Mouse (Mus musculus): ENCODE data around the gene Cox8b. TPM values are rescaled to one million over a fixed set of nuclear protein-coding genes. Genes with fewer than 3 reads are reported as not detected.

Gene Cox8b
- polyA plus RNA-seq, 1 experiment from 2014 or later, result not detected

- Histone ChIP-seq H3K36me3 (replicated peaks) (no peaks in the 10 kb centered on the region), H3K4me2 (no peak overlapping the region), H3K4me1 (peaks cover 9% of the 10 kb centered on the region), H3K9ac (no peak overlapping the region), H3K9me3 (no peaks in the 10 kb centered on the region), H3K4me3 (no peak overlapping the region), H3K27ac (no peak overlapping the region), H3K27me3 (replicated peaks) (0 out of 2 replicates have a peak, but pooled peaks cover 3% of the 10 kb centered on the region)
- ATAC-seq (replicated peaks), result no peak
- WGBS, result 51% methylated on average over 3 of the region's 3 CpGs
Measured at GRCm38 (mm10) chr7:140938436-140938835, 38.2 kb upstream of the Cox8b start.

- peaks cover 15% of the 10 kb centered on the region for H3K4me1 ChIP-seq
- no peak overlapping the region for H3K4me3 ChIP-seq
- H3K27me3 ChIP-seq (replicated peaks), result peaks cover 29% of the 10 kb centered on the region
- ATAC-seq (replicated peaks), result no peak
- H3K9ac ChIP-seq, result no peak overlapping the region
- H3K9me3 ChIP-seq, result no peaks in the 10 kb centered on the region
- 86% methylated on average over 6 of the region's 6 CpGs for WGBS
- no peaks in the 10 kb centered on the region for H3K36me3 ChIP-seq (replicated peaks)
- no peak overlapping the region for H3K4me2 ChIP-seq
- H3K27ac ChIP-seq, result no peak overlapping the region
Measured at GRCm38 (mm10) chr7:140927181-140927580, 26.9 kb upstream of the Cox8b start.

- H3K4me1 ChIP-seq, result peaks cover 19% of the 10 kb centered on the region
- no peaks in the 10 kb centered on the region for H3K36me3 ChIP-seq (replicated peaks)
- no peaks in the 10 kb centered on the region for H3K9me3 ChIP-seq
- peak overlapping the region; percentile 48 for H3K4me3 ChIP-seq
- WGBS, result 23% methylated on average over 30 of the region's 30 CpGs
- ATAC-seq (replicated peaks), result 0 out of 2 replicates have a peak, but pooled peaks have one; percentile 24
- H3K27me3 ChIP-seq (replicated peaks), result peaks cover 63% of the 10 kb centered on the region
- H3K9ac ChIP-seq, result peak overlapping the region; percentile 35; the same call in 1 of the 2 replicates
- peak overlapping the region; percentile 97 for H3K4me2 ChIP-seq
- H3K27ac ChIP-seq, result no peak overlapping the region
Measured at GRCm38 (mm10) chr7:140923070-140923775, 23.0 kb upstream of the Cox8b start.

- Histone ChIP-seq H3K27ac (no peak overlapping the region), H3K9me3 (no peaks in the 10 kb centered on the region), H3K4me3 (peak overlapping the region; percentile 48), H3K36me3 (replicated peaks) (no peaks in the 10 kb centered on the region), H3K27me3 (replicated peaks) (peaks cover 63% of the 10 kb centered on the region), H3K4me1 (peaks cover 19% of the 10 kb centered on the region), H3K9ac (peak overlapping the region; percentile 35), H3K4me2 (peak overlapping the region; percentile 97)
- WGBS, result under 1% methylated on average over 49 of the region's 49 CpGs
- peak; percentile 50 for ATAC-seq (replicated peaks)
Measured at GRCm38 (mm10) chr7:140922398-140923069, 22.3 kb upstream of the Cox8b start.

GRCm38 (mm10) chr7:140921225-140921975, 21.2 kb upstream of the Cox8b start:
- WGBS, result 27% methylated on average over 22 of the region's 22 CpGs
- no peak overlapping the region for H3K9ac ChIP-seq
- no peak overlapping the region; the same call in 1 of the 2 replicates for H3K4me3 ChIP-seq

GRCm38 (mm10) chr7:140920418-140921029, 20.3 kb upstream of the Cox8b start, which contains the start of gene Nlrp6:
TSS of gene Nlrp6 (plus strand) at chr7:140920902.
- peaks cover 63% of the 10 kb centered on the region for H3K27me3 ChIP-seq (replicated peaks)
- WGBS, result 76% methylated on average over 8 of the region's 8 CpGs
- peak within 1 kb of the TSS; percentile 97; the same call in 1 of the 2 replicates for H3K4me2 ChIP-seq

More at GRCm38 (mm10) chr7:140921225-140921975, 21.2 kb upstream of the Cox8b start:
- ATAC-seq (replicated peaks), result no peak
- no peaks in the 10 kb centered on the region for H3K36me3 ChIP-seq (replicated peaks)
- H3K4me2 ChIP-seq, result peak overlapping the region; percentile 97
- no peak overlapping the region for H3K27ac ChIP-seq
- peaks cover 19% of the 10 kb centered on the region for H3K4me1 ChIP-seq
- peaks cover 63% of the 10 kb centered on the region for H3K27me3 ChIP-seq (replicated peaks)
- H3K9me3 ChIP-seq, result no peaks in the 10 kb centered on the region

GRCm38 (mm10) chr7:140919911-140920310, 19.7 kb upstream of the Cox8b start:
- Histone ChIP-seq H3K4me1 (peaks cover 19% of the 10 kb centered on the region), H3K9me3 (no peaks in the 10 kb centered on the region), H3K9ac (no peak overlapping the region), H3K27ac (no peak overlapping the region), H3K4me2 (no peak overlapping the region), H3K27me3 (replicated peaks) (peaks cover 61% of the 10 kb centered on the region), H3K36me3 (replicated peaks) (no peaks in the 10 kb centered on the region), H3K4me3 (no peak overlapping the region)
- ATAC-seq (replicated peaks), result no peak
- 78% methylated on average over 4 of the region's 4 CpGs for WGBS

More at GRCm38 (mm10) chr7:140920418-140921029, 20.3 kb upstream of the Cox8b start, which contains the start of gene Nlrp6:
- no peaks in the 10 kb centered on the region for H3K9me3 ChIP-seq
- no peaks in the 10 kb centered on the region for H3K36me3 ChIP-seq (replicated peaks)
- no peak for ATAC-seq (replicated peaks)
- no peak within 1 kb of the TSS for H3K27ac ChIP-seq
- H3K4me3 ChIP-seq, result no peak within 1 kb of the TSS
- H3K9ac ChIP-seq, result no peak within 1 kb of the TSS
- peaks cover 19% of the 10 kb centered on the region for H3K4me1 ChIP-seq

- H3K36me3 ChIP-seq (replicated peaks), result no peaks in the 10 kb centered on the region
- no peak overlapping the region for H3K27ac ChIP-seq
- H3K4me3 ChIP-seq, result no peak overlapping the region
- no peaks in the 10 kb centered on the region for H3K4me1 ChIP-seq
- no peak overlapping the region for H3K4me2 ChIP-seq
- no peak for ATAC-seq (replicated peaks)
- no peaks in the 10 kb centered on the region for H3K9me3 ChIP-seq
- WGBS, result 85% methylated on average over 8 of the region's 8 CpGs
- H3K27me3 ChIP-seq (replicated peaks), result peaks cover 3% of the 10 kb centered on the region; the same call in 1 of the 2 replicates
- no peak overlapping the region for H3K9ac ChIP-seq
Measured at GRCm38 (mm10) chr7:140914031-140914690, 13.9 kb upstream of the Cox8b start.

- no peaks in the 10 kb centered on the region for H3K9me3 ChIP-seq
- H3K4me3 ChIP-seq, result no peak overlapping the region
- ATAC-seq (replicated peaks), result no peak
- 83% methylated on average over 5 of the region's 5 CpGs for WGBS
- no peaks in the 10 kb centered on the region for H3K27me3 ChIP-seq (replicated peaks)
- H3K4me1 ChIP-seq, result peaks cover 4% of the 10 kb centered on the region
- no peak overlapping the region for H3K4me2 ChIP-seq
- no peaks in the 10 kb centered on the region for H3K36me3 ChIP-seq (replicated peaks)
- no peak overlapping the region for H3K27ac ChIP-seq
- H3K9ac ChIP-seq, result no peak overlapping the region
Measured at GRCm38 (mm10) chr7:140912846-140913482, 12.7 kb upstream of the Cox8b start.

GRCm38 (mm10) chr7:140912293-140912692, 12.0 kb upstream of the Cox8b start:
- ATAC-seq (replicated peaks), result no peak
- Histone ChIP-seq H3K9me3 (no peaks in the 10 kb centered on the region), H3K36me3 (replicated peaks) (no peaks in the 10 kb centered on the region), H3K27me3 (replicated peaks) (no peaks in the 10 kb centered on the region), H3K4me3 (no peak overlapping the region), H3K4me1 (peaks cover 4% of the 10 kb centered on the region), H3K9ac (no peak overlapping the region), H3K4me2 (no peak overlapping the region), H3K27ac (no peak overlapping the region)
- WGBS, result 67% methylated on average over 3 of the region's 3 CpGs

GRCm38 (mm10) chr7:140908634-140909107, 8.4 kb upstream of the Cox8b start:
- H3K4me2 ChIP-seq, result peak overlapping the region; percentile 75
- H3K9me3 ChIP-seq, result no peaks in the 10 kb centered on the region
- H3K4me1 ChIP-seq, result peaks cover 4% of the 10 kb centered on the region
- H3K27ac ChIP-seq, result no peak overlapping the region
- peak; percentile 79 for ATAC-seq (replicated peaks)
- H3K36me3 ChIP-seq (replicated peaks), result no peaks in the 10 kb centered on the region
- 2% methylated on average over 19 of the region's 19 CpGs for WGBS
- no peak overlapping the region; the same call in 1 of the 2 replicates for H3K9ac ChIP-seq
- peak overlapping the region; percentile 36 for H3K4me3 ChIP-seq
- H3K27me3 ChIP-seq (replicated peaks), result no peaks in the 10 kb centered on the region

Measured in midbrain, embryonic 15.5 days (tissue).